Mouse (Mus musculus) hindbrain, embryonic 12.5 days (tissue): ENCODE measurements around the gene Tssk2. TPM values are rescaled to one million over a fixed set of nuclear protein-coding genes. Genes with fewer than 3 reads are reported as not detected.

ENCODE experiments used
- ATAC-seq: fragments of 200-750 bp; cut with Nextera tagmentation; 2 replicates; pipeline ENCODE4 v1.8.0; 2017; ENCODE audit warnings: moderate TSS enrichment; ENCODE audit not compliant: low FRiP score
- H3K27ac ChIP-seq: fragments of 300-500 bp; sonication (generic); 2 replicates; pipeline ENCODE4 v1.5.1; 2016; ENCODE audit warnings: mild to moderate bottlenecking
- H3K27me3 ChIP-seq: fragments of 300-500 bp; sonication (generic); 2 replicates; pipeline ENCODE4 v1.6.1; 2016; ENCODE audit warnings: mild to moderate bottlenecking
- H3K36me3 ChIP-seq: fragments of 300-500 bp; sonication (generic); 2 replicates; pipeline ENCODE4 v1.6.1; 2016; ENCODE audit warnings: mild to moderate bottlenecking
- H3K4me1 ChIP-seq: fragments of 300-500 bp; sonication (generic); 2 replicates; pipeline ENCODE4 v1.6.1; 2016
- H3K4me2 ChIP-seq: fragments of 300-500 bp; sonication (generic); replicated peaks from 2 replicates; pipeline ENCODE4 v1.6.1; 2016; ENCODE audit warnings: mild to moderate bottlenecking
- H3K4me3 ChIP-seq: fragments of 300-500 bp; sonication (generic); 2 replicates; pipeline ENCODE4 v1.5.1; 2016; ENCODE audit warnings: mild to moderate bottlenecking
- H3K9ac ChIP-seq: fragments of 300-500 bp; sonication (generic); 2 replicates; pipeline ENCODE4 v1.6.1; 2016; ENCODE audit warnings: mild to moderate bottlenecking, moderate library complexity
- H3K9me3 ChIP-seq: fragments of 300-500 bp; sonication (generic); replicated peaks from 2 replicates; pipeline ENCODE4 v1.6.1; 2016; ENCODE audit warnings: mild to moderate bottlenecking
- WGBS: fragments of 180-500 bp; shearing (Covaris S2); methylation state at CpG from one replicate; pipeline ENCODE4 v1.1.7; 2016; 5-methylcytosine and 5-hydroxymethylcytosine counted together
- polyA plus RNA-seq: library from polyadenylated mRNA; unstranded; fragments of >200 nt; fragmentation: Nextera tagmentation; extraction: Ambion mirVana; gene quantifications from 2 replicates; pipeline ENCODE4 v1.2.1, GENCODE M21; 2016

Tssk2 gene
- polyA plus RNA-seq, 1 experiment from 2014 or later, result 0.21 TPM

DNA sequence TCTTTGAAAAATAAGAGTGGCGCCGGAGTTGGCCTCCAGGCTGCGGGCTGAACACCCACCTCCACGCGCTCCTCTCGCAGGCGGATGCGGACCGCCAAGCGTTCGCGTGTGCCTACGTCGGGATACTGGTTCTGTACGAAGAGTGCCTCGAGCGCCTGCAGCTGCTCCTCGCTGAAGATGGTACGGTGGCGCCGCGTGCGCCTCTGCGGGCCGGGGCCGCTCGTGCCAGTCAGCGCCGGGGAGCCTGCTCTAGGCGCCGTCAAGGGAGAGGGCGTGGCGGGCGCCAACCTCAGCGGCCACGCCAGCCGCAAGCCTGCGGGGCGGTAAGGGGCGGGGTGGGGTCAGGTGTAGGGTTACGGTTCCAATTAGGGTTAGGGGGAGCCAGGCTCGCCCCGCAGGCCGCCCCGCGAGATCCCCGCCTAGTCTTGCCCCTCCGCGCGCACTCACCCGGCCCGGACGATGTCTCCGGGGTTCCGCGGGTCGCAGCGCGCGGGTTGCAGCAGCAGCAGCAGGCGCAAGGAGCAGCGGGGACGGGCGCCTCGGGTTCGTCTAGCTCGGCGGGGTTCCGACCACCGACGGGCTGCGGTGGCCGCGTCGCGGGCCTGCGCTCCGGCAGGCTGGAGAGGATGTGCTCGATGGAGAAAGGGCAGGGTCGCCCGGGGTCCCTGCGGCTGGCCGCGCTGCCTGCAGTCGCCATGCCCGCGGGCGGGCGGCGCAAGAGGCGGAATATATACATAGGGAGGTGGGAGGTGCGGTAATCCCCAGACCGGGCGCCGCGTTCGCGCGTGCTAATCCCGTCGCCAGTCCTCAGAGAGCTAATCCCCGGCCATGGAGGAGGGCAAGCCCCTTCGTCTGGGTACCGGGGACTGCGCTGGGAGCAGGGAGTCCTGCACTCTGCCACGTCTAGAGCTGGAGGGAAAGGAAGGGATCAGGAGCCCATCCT, 16.1 kb downstream of the Tssk2 start, which contains the start of gene Gsc2:
TSS of gene Gsc2 (minus strand) at position 753 of the 943 bp plus-strand sequence.
- under 1% methylated on average over 92 of the region's 106 CpGs for WGBS
- no peaks in the 10 kb centered on the region for H3K36me3 ChIP-seq
- peaks cover 74% of the 10 kb centered on the region for H3K27me3 ChIP-seq
- H3K9me3 ChIP-seq, result no peaks in the 10 kb centered on the region
- H3K27ac ChIP-seq, result no peak within 1 kb of the TSS
- peak within 1 kb of the TSS; percentile 51 for H3K9ac ChIP-seq
- H3K4me3 ChIP-seq, result peak within 1 kb of the TSS; percentile 35
- ATAC-seq, result no peak
- peaks cover 19% of the 10 kb centered on the region for H3K4me1 ChIP-seq
- H3K4me2 ChIP-seq, result peak within 1 kb of the TSS; percentile 55

DNA sequence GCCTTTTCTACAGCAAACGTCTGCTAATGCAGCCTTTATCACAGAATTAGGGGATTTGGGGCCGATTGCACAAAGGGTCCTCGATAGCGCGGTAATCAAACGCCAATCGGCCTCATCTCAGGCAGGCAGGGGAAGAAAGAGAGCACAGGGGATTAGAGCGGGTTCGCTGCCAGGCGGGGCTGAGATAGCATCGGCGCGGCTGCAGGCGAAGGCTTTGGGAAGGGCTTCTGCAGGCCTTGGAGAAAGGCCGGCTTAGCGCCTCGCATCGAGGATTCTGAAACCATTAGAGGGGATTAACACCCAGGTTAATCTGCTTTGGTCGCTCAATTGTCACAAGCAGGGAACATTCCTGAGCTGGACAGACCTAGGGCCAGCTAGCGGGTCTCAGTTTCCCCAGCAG, 22.1 kb downstream of the Tssk2 start:
- Histone ChIP-seq H3K9ac (0 out of 2 replicates have a peak overlapping the region, but pooled peaks have one; percentile 14), H3K4me3 (no peak overlapping the region), H3K36me3 (peaks cover 10% of the 10 kb centered on the region), H3K4me2 (peak overlapping the region; percentile 98; the same call in 1 of the 2 replicates), H3K9me3 (no peaks in the 10 kb centered on the region), H3K27me3 (peaks cover 42% of the 10 kb centered on the region), H3K27ac (no peak overlapping the region), H3K4me1 (peaks cover 20% of the 10 kb centered on the region)
- WGBS, result 10% methylated on average over 20 of the region's 20 CpGs
- ATAC-seq, result no peak

DNA sequence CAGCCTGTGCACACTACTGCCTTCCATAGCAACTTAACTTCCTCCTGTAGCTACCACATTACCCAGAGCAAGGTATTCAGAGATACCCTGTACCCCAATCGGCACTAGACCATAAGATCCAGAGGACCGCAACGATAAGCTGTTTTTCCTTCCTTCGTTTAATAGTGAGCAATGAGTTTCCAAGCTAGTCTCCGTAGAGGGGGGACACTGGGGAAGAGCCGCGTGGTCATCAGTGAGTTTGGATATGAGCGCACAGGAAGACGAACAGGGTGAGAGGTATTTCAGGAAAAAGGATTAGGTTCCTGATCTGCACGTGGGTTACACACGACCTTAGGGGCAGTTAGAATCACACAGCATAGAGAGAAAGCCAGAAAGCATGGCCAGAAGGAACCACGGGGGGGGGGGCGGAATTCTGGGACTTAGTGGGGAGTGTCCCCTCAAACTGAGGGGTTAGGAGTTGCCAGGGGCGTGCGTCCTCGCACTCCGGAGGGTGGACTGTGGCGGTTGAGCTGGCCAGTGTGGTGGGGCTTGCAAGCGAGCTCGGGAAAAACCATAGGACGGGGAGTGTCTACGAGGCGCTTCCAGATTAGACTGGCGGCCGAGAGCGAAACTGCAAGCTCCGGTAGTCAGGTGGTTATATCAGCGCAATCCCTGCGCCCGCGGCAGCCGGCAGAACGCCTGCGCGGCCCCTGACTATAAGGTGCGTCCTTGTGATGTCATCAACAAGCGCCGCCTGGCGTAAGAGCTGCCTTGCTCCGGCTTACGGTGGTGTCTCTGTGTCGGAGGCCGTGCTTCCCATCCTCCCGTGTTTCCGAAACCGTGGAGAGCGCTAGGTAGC, 23.1 kb downstream of the Tssk2 start:
- peak overlapping the region; percentile 98 for H3K4me2 ChIP-seq
- H3K9ac ChIP-seq, result peak overlapping the region; percentile 92
- peak overlapping the region; percentile 77 for H3K27ac ChIP-seq
- peak overlapping the region; percentile 77 for H3K4me3 ChIP-seq
- peaks cover 14% of the 10 kb centered on the region for H3K36me3 ChIP-seq
- peak; percentile 94 for ATAC-seq
- WGBS, result 3% methylated on average over 45 of the region's 47 CpGs
- H3K9me3 ChIP-seq, result no peaks in the 10 kb centered on the region
- H3K4me1 ChIP-seq, result peaks cover 20% of the 10 kb centered on the region
- peaks cover 33% of the 10 kb centered on the region for H3K27me3 ChIP-seq

DNA sequence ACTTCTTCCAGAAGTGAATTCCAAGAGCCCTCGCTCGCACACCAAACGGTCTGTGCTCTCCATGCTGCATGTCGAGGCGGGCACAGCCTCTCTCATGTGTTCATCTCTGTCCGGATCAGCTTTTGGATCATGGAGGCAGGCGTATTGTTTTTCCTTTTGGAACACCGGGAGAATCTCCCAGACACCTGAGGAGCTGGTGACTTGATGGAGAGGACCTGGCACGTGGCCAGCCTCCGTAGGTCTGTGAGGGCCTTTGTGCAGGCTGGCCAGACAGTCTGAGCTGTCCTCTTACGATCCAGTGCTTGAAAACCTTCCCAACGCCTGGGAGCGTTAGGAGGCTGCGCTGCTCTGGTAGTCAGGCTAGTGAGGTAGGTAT, 23.7 kb downstream of the Tssk2 start:
- Histone ChIP-seq H3K9ac (peak overlapping the region; percentile 92), H3K4me1 (peaks cover 26% of the 10 kb centered on the region), H3K9me3 (no peaks in the 10 kb centered on the region), H3K36me3 (peaks cover 14% of the 10 kb centered on the region), H3K27me3 (peaks cover 27% of the 10 kb centered on the region), H3K27ac (peak overlapping the region; percentile 77), H3K4me3 (peak overlapping the region; percentile 77), H3K4me2 (peak overlapping the region; percentile 98)
- ATAC-seq, result peak; percentile 29
- 1% methylated on average over 14 of the region's 14 CpGs for WGBS

DNA sequence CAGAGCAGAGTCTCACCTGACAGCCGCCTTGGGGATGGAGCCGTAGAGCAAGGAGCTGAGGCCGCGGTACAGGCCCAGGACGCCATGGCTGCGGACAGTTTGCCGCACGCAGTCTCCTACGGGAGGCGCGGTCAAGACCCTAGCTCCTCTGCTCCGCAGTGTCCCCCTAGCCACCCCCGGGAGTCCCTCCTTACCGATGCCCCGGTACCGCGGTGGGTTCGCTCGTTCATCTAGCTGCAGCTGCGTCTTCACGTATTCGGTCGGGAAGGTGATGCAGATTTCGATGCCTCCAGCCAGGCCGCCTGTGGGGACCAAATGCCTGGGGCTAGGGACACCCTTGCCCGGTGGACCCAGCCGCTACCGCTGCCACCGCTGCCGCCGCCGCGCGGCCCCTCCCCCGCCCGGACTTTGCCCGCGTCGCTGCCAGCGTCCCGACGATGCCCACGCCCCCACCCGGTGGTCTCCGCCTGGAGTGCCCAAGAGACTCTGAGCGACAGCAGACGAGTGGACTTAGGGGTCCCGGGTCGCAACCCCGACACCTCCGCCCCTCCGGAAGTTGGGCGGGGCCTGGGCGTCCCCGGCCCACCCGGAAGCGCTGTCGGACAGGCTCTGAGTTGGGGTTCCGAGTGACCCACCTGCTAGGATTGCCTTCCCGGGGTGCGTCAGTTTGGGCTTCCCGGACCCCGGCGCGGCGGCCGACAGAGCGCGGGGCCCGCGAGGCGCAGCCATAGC, 29.1 kb downstream of the Tssk2 start:
- Histone ChIP-seq H3K9ac (peak overlapping the region; percentile 90), H3K4me2 (peak overlapping the region; percentile 92), H3K4me3 (peak overlapping the region; percentile 90), H3K27me3 (no peaks in the 10 kb centered on the region), H3K4me1 (peaks cover 17% of the 10 kb centered on the region), H3K36me3 (peaks cover 14% of the 10 kb centered on the region), H3K9me3 (no peaks in the 10 kb centered on the region), H3K27ac (peak overlapping the region; percentile 89)
- ATAC-seq, result peak; percentile 47
- under 1% methylated on average over 72 of the region's 72 CpGs for WGBS

DNA sequence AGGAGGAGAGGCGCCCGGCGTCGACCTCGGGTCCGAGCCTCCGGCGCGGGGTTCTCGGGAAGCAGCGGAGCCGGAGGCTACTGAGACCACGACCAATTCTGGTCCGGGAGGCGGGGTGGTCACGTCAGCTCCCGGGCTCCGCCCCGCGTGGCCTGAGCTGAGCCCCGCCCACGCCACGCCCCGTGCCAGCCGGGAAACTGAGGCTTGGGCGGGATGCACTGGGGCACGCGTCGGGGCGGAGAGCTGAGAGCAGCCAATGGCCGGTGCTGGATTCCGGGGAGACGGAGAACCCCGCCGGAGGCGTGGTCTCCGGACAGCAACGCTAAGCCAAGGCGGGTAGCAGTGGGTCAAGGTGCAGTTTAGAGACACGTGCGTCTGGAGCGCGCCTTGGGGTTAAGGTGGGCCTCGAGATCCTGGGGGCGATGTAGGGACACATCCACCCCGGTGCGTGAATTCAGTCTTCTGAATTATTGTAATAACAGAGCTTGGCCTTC, 29.7 kb downstream of the Tssk2 start, which contains the start of gene Slc25a1:
TSS of gene Slc25a1 (minus strand) at position 133 of the 494 bp plus-strand sequence.
- Histone ChIP-seq H3K27me3 (no peaks in the 10 kb centered on the region), H3K27ac (peak within 1 kb of the TSS; percentile 89), H3K4me1 (peaks cover 13% of the 10 kb centered on the region), H3K4me2 (peak within 1 kb of the TSS; percentile 92), H3K9ac (peak within 1 kb of the TSS; percentile 90), H3K4me3 (peak within 1 kb of the TSS; percentile 90), H3K36me3 (peaks cover 14% of the 10 kb centered on the region), H3K9me3 (no peaks in the 10 kb centered on the region)
- WGBS, result under 1% methylated on average over 41 of the region's 47 CpGs
- peak; percentile 80 for ATAC-seq

DNA sequence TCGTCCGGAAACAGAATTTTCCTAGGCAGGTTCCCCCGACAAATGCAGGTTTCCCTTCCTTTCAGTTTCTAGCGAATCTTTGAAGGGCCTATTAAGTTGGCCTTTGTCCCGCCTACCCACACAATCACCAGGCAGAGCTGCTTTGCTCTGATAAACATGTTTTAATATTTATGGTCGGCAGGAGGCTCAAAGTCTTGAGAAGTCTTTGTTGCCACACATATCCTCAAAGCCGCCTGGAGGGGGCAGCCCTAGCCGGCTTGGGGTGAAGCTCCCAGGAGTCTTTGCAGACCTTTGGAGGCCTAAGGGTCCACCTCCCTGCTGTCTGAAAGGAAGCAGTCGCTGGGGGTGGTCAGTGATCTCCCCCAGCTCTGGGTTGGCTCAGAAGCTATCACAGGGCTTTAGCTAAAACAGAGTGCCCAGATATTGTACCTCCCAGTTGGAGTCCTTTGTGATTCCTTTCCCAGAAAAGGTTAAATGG, 30.2 kb downstream of the Tssk2 start:
- H3K27me3 ChIP-seq, result 0 out of 2 replicates have a peak, but pooled peaks cover 3% of the 10 kb centered on the region
- H3K4me3 ChIP-seq, result peak overlapping the region; percentile 90
- peak overlapping the region; percentile 89 for H3K27ac ChIP-seq
- ATAC-seq, result peak; percentile 51
- under 1% methylated on average over 9 of the region's 9 CpGs for WGBS
- H3K36me3 ChIP-seq, result peaks cover 14% of the 10 kb centered on the region
- peak overlapping the region; percentile 90 for H3K9ac ChIP-seq
- peak overlapping the region; percentile 92 for H3K4me2 ChIP-seq
- peaks cover 13% of the 10 kb centered on the region for H3K4me1 ChIP-seq
- H3K9me3 ChIP-seq, result no peaks in the 10 kb centered on the region

DNA sequence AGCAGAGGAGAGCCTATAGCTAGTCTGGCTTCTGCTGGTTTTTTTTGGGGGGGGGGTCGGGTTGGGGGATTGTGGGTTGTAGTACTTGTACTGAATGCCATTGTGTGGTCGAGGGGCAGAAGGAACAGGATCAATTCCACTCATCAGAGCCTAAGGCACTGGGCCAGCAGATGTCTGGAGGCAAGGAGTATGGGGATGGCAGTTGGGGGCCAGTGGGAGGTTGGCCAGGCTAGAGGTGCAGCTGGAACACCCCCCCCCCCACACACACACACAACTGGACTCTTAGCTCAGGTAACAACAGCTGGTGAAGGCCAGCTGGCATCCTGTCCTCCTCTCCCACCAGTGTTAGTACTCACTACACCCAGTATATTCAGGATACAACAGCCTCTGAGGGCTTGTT, 30.8 kb downstream of the Tssk2 start:
- ATAC-seq, result 0 out of 2 replicates have a peak, but pooled peaks have one; percentile 3
- WGBS, result 4% methylated on average over 2 of the region's 2 CpGs
- H3K4me2 ChIP-seq, result peak overlapping the region; percentile 92; the same call in 1 of the 2 replicates
- no peaks in the 10 kb centered on the region for H3K9me3 ChIP-seq
- no peak overlapping the region for H3K9ac ChIP-seq
- H3K4me1 ChIP-seq, result peaks cover 13% of the 10 kb centered on the region
- peak overlapping the region; percentile 89 for H3K27ac ChIP-seq
- 0 out of 2 replicates have a peak, but pooled peaks cover 3% of the 10 kb centered on the region for H3K27me3 ChIP-seq
- H3K36me3 ChIP-seq, result peaks cover 14% of the 10 kb centered on the region
- H3K4me3 ChIP-seq, result no peak overlapping the region

DNA sequence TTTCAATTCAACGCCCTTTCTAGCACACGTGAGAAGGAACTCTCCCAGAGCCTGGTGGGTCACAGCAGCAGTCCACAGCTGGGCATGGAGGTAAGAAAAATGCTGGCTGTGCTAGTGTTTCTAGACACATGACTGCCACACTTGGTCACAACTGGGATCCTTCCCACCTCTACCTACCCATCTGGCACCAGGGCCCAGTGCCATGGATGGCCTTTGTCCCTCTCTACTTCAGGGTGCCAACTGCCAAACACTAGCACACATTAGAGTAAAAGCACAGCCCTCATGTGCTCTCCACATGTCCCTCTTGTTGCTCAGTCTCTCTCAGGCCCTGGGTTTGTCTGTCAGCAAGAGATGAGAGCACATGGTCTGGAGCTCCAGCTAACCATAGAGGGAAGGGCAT, 31.2 kb downstream of the Tssk2 start:
- no peak for ATAC-seq
- WGBS, result 70% methylated on average over 2 of the region's 2 CpGs
- H3K4me2 ChIP-seq, result no peak overlapping the region
- H3K9me3 ChIP-seq, result no peaks in the 10 kb centered on the region
- peaks cover 14% of the 10 kb centered on the region for H3K36me3 ChIP-seq
- no peak overlapping the region for H3K27ac ChIP-seq
- H3K4me3 ChIP-seq, result no peak overlapping the region
- H3K9ac ChIP-seq, result no peak overlapping the region
- H3K27me3 ChIP-seq, result 0 out of 2 replicates have a peak, but pooled peaks cover 3% of the 10 kb centered on the region
- H3K4me1 ChIP-seq, result peaks cover 13% of the 10 kb centered on the region

DNA sequence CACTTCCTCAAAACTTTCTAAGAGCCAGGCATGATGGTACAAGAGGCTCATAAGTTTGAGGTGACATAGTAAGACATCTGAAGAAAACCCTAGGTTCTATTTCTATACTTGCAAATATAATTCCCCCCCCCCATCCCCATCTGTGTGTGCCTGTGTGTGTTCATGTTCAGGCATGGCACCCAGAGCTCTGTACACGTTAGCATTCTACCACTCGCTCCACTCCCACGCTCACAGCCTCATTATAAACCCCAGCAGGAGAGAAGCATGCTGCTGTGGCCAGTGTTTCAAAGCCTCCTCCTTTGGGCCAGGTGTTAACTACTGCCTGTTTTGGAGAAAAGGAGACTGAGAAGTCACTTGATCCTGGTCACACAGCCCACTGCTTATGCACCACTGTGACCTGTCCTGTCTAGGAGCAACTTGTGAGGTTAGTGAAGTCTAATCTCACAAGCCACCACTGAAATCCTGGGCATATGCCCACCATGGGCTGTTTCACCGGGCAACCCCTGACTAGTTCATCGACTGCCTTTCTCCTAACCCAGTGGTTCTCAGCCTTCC, 33.5 kb downstream of the Tssk2 start:
- 71% methylated on average over 5 of the region's 5 CpGs for WGBS
- H3K27me3 ChIP-seq, result peaks cover 16% of the 10 kb centered on the region
- no peak overlapping the region for H3K9ac ChIP-seq
- H3K4me1 ChIP-seq, result peaks cover 8% of the 10 kb centered on the region
- no peak for ATAC-seq
- H3K4me3 ChIP-seq, result no peak overlapping the region
- no peaks in the 10 kb centered on the region for H3K9me3 ChIP-seq
- H3K4me2 ChIP-seq, result no peak overlapping the region
- no peaks in the 10 kb centered on the region for H3K36me3 ChIP-seq
- H3K27ac ChIP-seq, result no peak overlapping the region
